In genomic region chr7:99268506-99268900, GRCm38 (mm10) we compare ENCODE assay signal across 8 mouse cellular contexts. TPM values are rescaled to one million over a fixed set of nuclear protein-coding genes. Genes with fewer than 3 reads are reported as not detected.
DNase-seq lines count a peak whose midpoint lies in the region; ATAC-seq lines count a peak whose summit lies in the region.

No protein-coding gene starts in this region.

- H3K9ac ChIP-seq in heart, embryonic 12.5 days, result peak overlapping the region; percentile 58
- H3K9ac ChIP-seq in forebrain, embryonic 14.5 days (ENCODE audit: low read length), result peak overlapping the region; percentile 86
- no peak overlapping the region for H3K9ac ChIP-seq in liver, embryonic 16.5 days (ENCODE audit: low read depth, low read length)

- DNase-seq in heart, postnatal 36 days, result no peak
- peak; percentile 43 for DNase-seq in CD4-positive, CD25-positive, alpha-beta regulatory T cell, adult 2 months (ENCODE audit: low read depth, low spot score)
- no peak for DNase-seq in forebrain, embryonic 14.5 days (ENCODE audit: low spot score)
- DNase-seq in right cerebral cortex, postnatal 10 days (ENCODE audit: low spot score in 2 of 2), result no peak
- DNase-seq in gastrocnemius, adult 18-20 months (ENCODE audit: low spot score), result no peak

- intact Hi-C loops in heart, postnatal 36 days (cut with DNase I), result no loop called here

- H3K27ac ChIP-seq in heart, embryonic 12.5 days (ENCODE audit: poor library complexity, severe bottlenecking), result no peak overlapping the region
- H3K27ac ChIP-seq in forebrain, embryonic 14.5 days (ENCODE audit: low read depth, low read length), result peak overlapping the region; percentile 98
- no peak overlapping the region for H3K27ac ChIP-seq in liver, embryonic 16.5 days (ENCODE audit: low read length)

- H3K36me3 ChIP-seq in heart, embryonic 12.5 days, result no peaks in the 10 kb centered on the region
- H3K36me3 ChIP-seq in forebrain, embryonic 14.5 days (ENCODE audit: control insufficient read depth, insufficient read depth, low read length), result no peaks in the 10 kb centered on the region
- H3K36me3 ChIP-seq in liver, embryonic 16.5 days (ENCODE audit: control insufficient read depth, insufficient read depth), result no peaks in the 10 kb centered on the region

- H3K27me3 ChIP-seq in heart, embryonic 12.5 days (replicated peaks), result peaks cover 57% of the 10 kb centered on the region
- H3K27me3 ChIP-seq in forebrain, embryonic 14.5 days (replicated peaks; ENCODE audit: control insufficient read depth, insufficient read depth, low read length), result no peaks in the 10 kb centered on the region
- H3K27me3 ChIP-seq in liver, embryonic 16.5 days (ENCODE audit: control insufficient read depth, insufficient read depth, low read depth, low read length), result peaks cover 62% of the 10 kb centered on the region

- under 1% methylated on average over 29 of the region's 29 CpGs for WGBS in heart, embryonic 12.5 days
- WGBS in forebrain, embryonic 14.5 days, result under 1% methylated on average over 26 of the region's 29 CpGs
- 1% methylated on average over 29 of the region's 29 CpGs for WGBS in liver, embryonic 16.5 days (ENCODE audit: insufficient replicate concordance)

- H3K9me3 ChIP-seq in heart, embryonic 12.5 days (replicated peaks), result no peaks in the 10 kb centered on the region
- no peaks in the 10 kb centered on the region for H3K9me3 ChIP-seq in forebrain, embryonic 14.5 days (replicated peaks; ENCODE audit: control insufficient read depth, low read length)
- H3K9me3 ChIP-seq in liver, embryonic 16.5 days (replicated peaks; ENCODE audit: control insufficient read depth, low read length), result no peaks in the 10 kb centered on the region

- ATAC-seq in heart, embryonic 12.5 days (ENCODE audit: insufficient number of reproducible peaks, low FRiP score), result peak; percentile 38; the same call in 1 of the 2 replicates
- peak; percentile 32 for ATAC-seq in forebrain, embryonic 14.5 days
- ATAC-seq in liver, embryonic 16.5 days (ENCODE audit: low read depth), result no peak
- ATAC-seq in megakaryocyte progenitor cell, adult 5-6 weeks (replicated peaks; ENCODE audit: poor library complexity), result no peak

- peak overlapping the region; percentile 53 for H3K4me3 ChIP-seq in heart, embryonic 12.5 days
- H3K4me3 ChIP-seq in forebrain, embryonic 14.5 days (ENCODE audit: low read depth, low read length), result peak overlapping the region; percentile 73
- peak overlapping the region; percentile 33 for H3K4me3 ChIP-seq in liver, embryonic 16.5 days (ENCODE audit: low read depth, low read length)

- peak overlapping the region; percentile 83 for H3K4me2 ChIP-seq in heart, embryonic 12.5 days
- peak overlapping the region; percentile 96 for H3K4me2 ChIP-seq in forebrain, embryonic 14.5 days (ENCODE audit: low read length)
- H3K4me2 ChIP-seq in liver, embryonic 16.5 days (ENCODE audit: low read depth, low read length), result peak overlapping the region; percentile 37; the same call in 1 of the 2 replicates

- H3K4me1 ChIP-seq in heart, embryonic 12.5 days (replicated peaks), result peaks cover 37% of the 10 kb centered on the region
- peaks cover 18% of the 10 kb centered on the region for H3K4me1 ChIP-seq in forebrain, embryonic 14.5 days (ENCODE audit: control insufficient read depth, insufficient read depth, low read length)
- H3K4me1 ChIP-seq in liver, embryonic 16.5 days (ENCODE audit: control insufficient read depth, low read depth, low read length), result no peaks in the 10 kb centered on the region; the same call in none of the 2 replicates

RNA-seq across cellular contexts. Expression of gene Map6, which starts 1.3 kb away (rescaled TPM):
- 3.0 and 3.4 TPM in 2 replicates for polyA plus RNA-seq in heart, embryonic 12.5 days (2016; fragmentation: Nextera tagmentation; extraction: Ambion mirVana)
- 1 to 10 TPM; 2.9 to 3.3 TPM for total RNA-seq in heart, postnatal 36 days (2021)
- 46.2 and 62.4 TPM in 2 replicates for polyA plus RNA-seq in forebrain, embryonic 14.5 days (2014; fragmentation: Nextera tagmentation; extraction: Ambion mirVana)
- 0.07 TPM in 1 of 2 replicates, not detected in the other for polyA plus RNA-seq in liver, embryonic 16.5 days (2015; fragmentation: Nextera tagmentation; extraction: Ambion mirVana)
- 0.56 TPM in 1 of 2 replicates, not detected in the other for total RNA-seq in megakaryocyte progenitor cell, adult 5-6 weeks (2015)
- not detected in 2 replicates for total RNA-seq in megakaryocyte progenitor cell, adult 5-6 weeks (2017)
- 1 to 10 TPM; 4.7 to 5.7 TPM for total RNA-seq in gastrocnemius, adult 18-20 months (2021)

RNA-seq across cellular contexts. Expression of gene Mogat2, which starts 30.1 kb away (rescaled TPM):
- 2.5 and 3.1 TPM in 2 replicates for polyA plus RNA-seq in heart, embryonic 12.5 days (2016; fragmentation: Nextera tagmentation; extraction: Ambion mirVana)
- total RNA-seq in heart, postnatal 36 days (2021), result not detected
- polyA plus RNA-seq in forebrain, embryonic 14.5 days (2014; fragmentation: Nextera tagmentation; extraction: Ambion mirVana), result 3.1 and 3.2 TPM in 2 replicates
- polyA plus RNA-seq in liver, embryonic 16.5 days (2015; fragmentation: Nextera tagmentation; extraction: Ambion mirVana), result 23.8 and 24.9 TPM in 2 replicates
- total RNA-seq in megakaryocyte progenitor cell, adult 5-6 weeks (2015), result 7.4 and 8.2 TPM in 2 replicates
- total RNA-seq in megakaryocyte progenitor cell, adult 5-6 weeks (2017), result 8.2 and 9.8 TPM in 2 replicates
- total RNA-seq in gastrocnemius, adult 18-20 months (2021), result not detected

Comparison
In these comparisons a context has a peak if more than half of its experiments do, and no peak if none do; other contexts are left out.
1. ATAC-seq: peak in heart, embryonic 12.5 days (single experiment) and forebrain, embryonic 14.5 days (single experiment); none in liver, embryonic 16.5 days (single experiment) and megakaryocyte progenitor cell, adult 5-6 weeks (single experiment).
2. H3K4me2 ChIP-seq: peak in every context shown above with its lines; median percentile 96 in forebrain, embryonic 14.5 days; 83 in heart, embryonic 12.5 days; 37 in liver, embryonic 16.5 days.
3. RNA of gene Mogat2, which starts 30.1 kb away (total RNA-seq): 7.4 to 9.8 TPM in megakaryocyte progenitor cell, adult 5-6 weeks; not detected in heart, postnatal 36 days and not detected in gastrocnemius, adult 18-20 months; every median in the first group is over 4 times any median in the second.
4. Peak in every context shown above with its lines, with median percentiles within 50 percentile points of each other: H3K4me3 ChIP-seq.